In the genomic region with DNA sequence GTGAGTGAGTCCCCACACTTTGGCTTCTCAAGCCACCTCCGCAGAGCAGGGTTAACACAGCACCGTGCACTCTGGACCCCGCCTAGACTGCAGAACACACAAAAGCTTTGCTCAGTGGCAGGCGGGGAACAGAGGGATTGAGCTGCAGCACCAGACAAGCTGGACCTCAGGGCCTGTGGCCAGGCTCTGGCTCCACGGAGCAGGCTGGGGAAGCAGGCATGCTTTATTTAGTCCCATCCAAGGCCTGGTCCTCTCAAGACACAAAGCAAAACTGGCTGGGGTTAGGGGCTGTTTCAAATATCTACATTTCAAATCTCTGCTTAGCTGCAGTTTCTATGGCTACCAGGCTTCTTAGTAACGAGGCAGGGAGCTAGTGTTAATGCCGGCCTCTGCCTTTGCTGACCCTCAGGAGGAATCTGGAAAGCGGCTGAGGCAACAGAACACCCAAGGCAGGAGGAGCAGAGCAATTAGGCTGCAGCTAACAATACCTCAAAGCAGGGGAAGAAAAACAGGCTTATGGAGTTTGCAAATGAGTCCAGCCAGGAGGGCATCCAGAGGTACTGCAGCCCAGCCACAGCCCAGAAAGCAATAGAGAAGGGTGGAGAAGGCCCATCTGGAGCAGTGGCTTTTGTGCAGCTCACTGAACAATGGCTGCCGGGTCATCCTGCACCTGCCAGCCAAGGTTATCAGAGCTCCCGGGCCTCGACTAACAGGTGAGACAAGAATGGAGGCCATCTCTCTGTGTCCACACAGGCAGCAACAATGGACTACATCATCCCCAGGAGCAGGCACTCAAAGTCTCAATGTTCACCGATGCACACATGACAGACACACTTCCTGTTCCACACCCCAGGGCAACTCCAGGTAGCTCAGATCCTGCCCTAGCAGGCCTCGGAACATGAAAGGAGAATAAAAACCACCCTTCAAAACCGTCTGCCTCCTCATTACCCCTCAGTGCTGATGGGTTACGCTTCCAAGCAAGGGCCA, we compare ENCODE assay signal across 9 mouse cellular contexts. TPM values are rescaled to one million over a fixed set of nuclear protein-coding genes. Genes with fewer than 3 reads are reported as not detected.
DNase-seq lines count a peak whose midpoint lies in the region; ATAC-seq and TF ChIP-seq lines count a peak whose summit lies in the region.
"Had no signal": no experiment of that assay in that cellular context is flagged by ENCODE, and none has a peak within 500 bp of the region (broad histone marks: within the 10 kb centered on the region; RNA-seq: fewer than 3 reads in every experiment).

No protein-coding gene starts in this region.

- peaks cover 64% of the 10 kb centered on the region for H3K36me3 ChIP-seq in limb, embryonic 14.5 days (ENCODE audit: control insufficient read depth, insufficient read depth, low read length)

- intact Hi-C loops in left cerebral cortex, adult 2 months (cut with DNase I) = no loop called here
- intact Hi-C loops in left cerebral cortex, postnatal 36 days (cut with DNase I) = no loop called here

- TF ChIP-seq POLR2A in limb, embryonic 14.5 days (IDR thresholded peaks at IDR 0.05; ENCODE audit: borderline replicate concordance, extremely low read depth, insufficient read depth, insufficient read length) = no peak

- 46% methylated on average over 15 of the region's 15 CpGs for WGBS in limb, embryonic 14.5 days

- no peak overlapping the region for H3K4me2 ChIP-seq in limb, embryonic 14.5 days (replicated peaks; ENCODE audit: low read depth, low read length, severe bottlenecking)
- H3K4me2 ChIP-seq: heart, embryonic 13.5 days had no signal

- no peak overlapping the region for H3K4me3 ChIP-seq in left cerebral cortex, adult 2 months
- no peak overlapping the region for H3K4me3 ChIP-seq in limb, embryonic 14.5 days (replicated peaks; ENCODE audit: low read length)
- H3K4me3 ChIP-seq: heart, embryonic 13.5 days had no signal

- H3K4me1 ChIP-seq in limb, embryonic 14.5 days (ENCODE audit: control insufficient read depth, insufficient read depth, low read length) = no peaks in the 10 kb centered on the region
- H3K4me1 ChIP-seq: heart, embryonic 13.5 days had no signal

- peak; percentile 63 for ATAC-seq in frontal cortex, adult (ENCODE audit: low TSS enrichment)
- no peak; the same call in 1 of the 2 replicates for ATAC-seq in limb, embryonic 14.5 days (ENCODE audit: low FRiP score, low read depth)

- H3K27ac ChIP-seq in left cerebral cortex, adult 2 months = no peak overlapping the region
- no peak overlapping the region for H3K27ac ChIP-seq in limb, embryonic 14.5 days (replicated peaks; ENCODE audit: low read depth, low read length)
- H3K27ac ChIP-seq: heart, embryonic 13.5 days had no signal

- no peaks in the 10 kb centered on the region for H3K27me3 ChIP-seq in limb, embryonic 14.5 days (ENCODE audit: control insufficient read depth, insufficient read depth, low read length)
- H3K27me3 ChIP-seq: heart, embryonic 13.5 days had no signal

- H3K9ac ChIP-seq in limb, embryonic 14.5 days (ENCODE audit: low read depth, low read length, severe bottlenecking) = 0 out of 2 replicates have a peak overlapping the region, but pooled peaks have one; percentile 21
- H3K9ac ChIP-seq: heart, embryonic 13.5 days had no signal

- peak; percentile 17 for TF ChIP-seq CTCF in left cerebral cortex, adult 2 months (IDR thresholded peaks at IDR 0.05)

- peak in 1 of 2 experiments; percentile 29 for DNase-seq in left cerebral cortex, adult 2 months (ENCODE audit: extremely low spot score in 1 of 2, low spot score in 2 of 2)
- no peak for DNase-seq in left cerebral cortex, postnatal 36 days (ENCODE audit: low spot score in 2 of 2)
- no peak for DNase-seq in limb, embryonic 14.5 days (ENCODE audit: low spot score)
- peak; percentile 66 for DNase-seq in retina, embryonic 14.5 days (ENCODE audit: low spot score)
- no peak for DNase-seq in spleen, postnatal 4 days (ENCODE audit: low spot score in 2 of 2)
- no peak for DNase-seq in adrenal gland, postnatal 36 days
- DNase-seq in adipocyte (ENCODE audit: low spot score) = no peak

- H3K9me3 ChIP-seq in limb, embryonic 14.5 days (ENCODE audit: control insufficient read depth, low read length) = no peaks in the 10 kb centered on the region
- H3K9me3 ChIP-seq: heart, embryonic 13.5 days had no signal

RNA-seq across cellular contexts. Expression of gene Gm9803, which starts 3.7 kb away (rescaled TPM):
- total RNA-seq in left cerebral cortex, adult 2 months (2021) = 1 to 10 TPM in 1 of 2 experiments, not detected in 1; 7.5 TPM
- 10 to 100 TPM in 1 of 2 experiments, not detected in 1; 12.2 TPM for total RNA-seq in left cerebral cortex, postnatal 36 days (2021)
- polyA plus RNA-seq in limb, embryonic 14.5 days (2012; rRNA removed) = 4.6 and 28.3 TPM in 2 replicates
- 12.7 and 14.4 TPM in 2 replicates for polyA plus RNA-seq in limb, embryonic 14.5 days (2014; fragmentation: Nextera tagmentation; extraction: Ambion mirVana)
- 10 to 100 TPM in 1 of 2 experiments, not detected in 1; 12.0 TPM for total RNA-seq in adrenal gland, postnatal 36 days (2021)

RNA-seq across cellular contexts. Expression of gene 1700021F05Rik, which starts 13.2 kb away (rescaled TPM):
- 10 to 100 TPM; 43.4 to 50.4 TPM for total RNA-seq in left cerebral cortex, adult 2 months (2021)
- total RNA-seq in left cerebral cortex, postnatal 36 days (2021) = 10 to 100 TPM; 38.7 to 39.9 TPM
- 21.1 and 24.0 TPM in 2 replicates for polyA plus RNA-seq in limb, embryonic 14.5 days (2012; rRNA removed)
- 57.6 and 61.4 TPM in 2 replicates for polyA plus RNA-seq in limb, embryonic 14.5 days (2014; fragmentation: Nextera tagmentation; extraction: Ambion mirVana)
- total RNA-seq in adrenal gland, postnatal 36 days (2021) = 10 to 100 TPM; 65.3 to 67.7 TPM

RNA-seq across cellular contexts. Expression of gene Bend3, which starts 48.9 kb away (rescaled TPM):
- total RNA-seq in left cerebral cortex, adult 2 months (2021) = 1 to 10 TPM; 5.4 to 6.1 TPM
- total RNA-seq in left cerebral cortex, postnatal 36 days (2021) = 1 to 10 TPM; 5.5 to 5.9 TPM
- polyA plus RNA-seq in limb, embryonic 14.5 days (2012; rRNA removed) = 9.8 and 11.4 TPM in 2 replicates
- polyA plus RNA-seq in limb, embryonic 14.5 days (2014; fragmentation: Nextera tagmentation; extraction: Ambion mirVana) = 5.0 and 6.1 TPM in 2 replicates
- total RNA-seq in adrenal gland, postnatal 36 days (2021) = 1 to 10 TPM; 6.1 to 6.2 TPM

RNA-seq across cellular contexts. Expression of gene Cd24a, which starts 50.5 kb away (rescaled TPM):
- total RNA-seq in left cerebral cortex, adult 2 months (2021) = 1 to 10 TPM; 6.4 to 9.2 TPM
- 1 to 10 TPM; 8.3 to 9.0 TPM for total RNA-seq in left cerebral cortex, postnatal 36 days (2021)
- 335 and 359 TPM in 2 replicates for polyA plus RNA-seq in limb, embryonic 14.5 days (2012; rRNA removed)
- 268 and 314 TPM in 2 replicates for polyA plus RNA-seq in limb, embryonic 14.5 days (2014; fragmentation: Nextera tagmentation; extraction: Ambion mirVana)
- 10 to 100 TPM; 28.2 to 40.1 TPM for total RNA-seq in adrenal gland, postnatal 36 days (2021)
